Mouse (Mus musculus): ENCODE results near the gene Dalrd3. TPM values are rescaled to one million over a fixed set of nuclear protein-coding genes. Genes with fewer than 3 reads are reported as not detected.

Dalrd3 gene
- total and polyA plus RNA-seq, 3 experiments, result 85.8 to 126 TPM; not detected in 1

DNA sequence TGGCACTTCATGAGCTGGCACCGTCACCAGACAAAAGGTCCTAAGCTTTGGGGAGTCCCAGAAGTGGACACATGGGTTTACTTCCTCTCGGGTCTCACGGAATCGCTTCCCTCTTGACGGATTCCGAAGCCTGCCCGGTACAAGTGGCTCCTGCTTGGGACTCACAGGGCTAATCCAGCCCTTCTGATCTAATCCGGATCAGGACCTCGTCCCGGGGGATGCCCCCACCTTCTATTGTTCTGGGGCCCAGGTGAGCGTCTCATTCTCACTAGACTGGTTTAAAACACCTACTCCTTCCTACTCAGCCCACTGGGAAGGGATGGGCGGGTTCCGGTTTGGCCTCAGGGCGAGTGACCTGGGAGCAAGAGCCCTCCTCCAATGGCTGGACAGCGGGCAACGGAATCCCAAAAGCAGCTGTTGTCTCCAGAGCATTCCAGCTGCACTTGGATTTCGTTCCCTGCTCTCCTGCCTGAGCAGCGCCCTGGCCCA lies 1.7 kb upstream of the Dalrd3 start:
- peak overlapping the region; percentile 60 to 79 for H3K4me3 ChIP-seq (ENCODE audit: control insufficient read depth in 1 of 2, insufficient read depth in 1 of 2, low read depth in 2 of 2, low read length in 2 of 2)
- peaks cover 2 to 23% of the 10 kb centered on the region in 2 experiments for H3K36me3 ChIP-seq (ENCODE audit: control insufficient read depth in 1 of 2, insufficient read depth in 2 of 2, low read length in 2 of 2)
- H3K4me1 ChIP-seq (ENCODE audit: control insufficient read depth in 1 of 2, insufficient read depth in 2 of 2, low read length in 2 of 2), result peaks cover 0 to 35% of the 10 kb centered on the region in 2 experiments; a peak in 3 of 4 replicates
- H3K79me2 ChIP-seq (ENCODE audit: control insufficient read depth, insufficient read depth, low read length, poor library complexity), result peaks cover 28% of the 10 kb centered on the region
- no peaks in the 10 kb centered on the region for H3K27me3 ChIP-seq (ENCODE audit: control insufficient read depth in 1 of 2, insufficient read depth in 2 of 2, low read length in 2 of 2)
- TF ChIP-seq MAX (IDR thresholded peaks at IDR 0.05; ENCODE audit: low read length), result no peak
- TF ChIP-seq CHD1 (IDR thresholded peaks at IDR 0.05; ENCODE audit: low read depth, low read length), result 0 out of 2 replicates have a peak, but pooled peaks have one; percentile 67
- H3K9me3 ChIP-seq (replicated peaks; ENCODE audit: insufficient read depth, low read length), result no peaks in the 10 kb centered on the region
- H3K27ac ChIP-seq (ENCODE audit: control insufficient read depth, low read depth, low read length), result peak overlapping the region; percentile 90
- no peak for DNase-seq (ENCODE audit: low read depth, low spot score)
- H3K9ac ChIP-seq (ENCODE audit: control insufficient read depth, low read depth, low read length, poor library complexity, severe bottlenecking), result peak overlapping the region; percentile 89

DNA sequence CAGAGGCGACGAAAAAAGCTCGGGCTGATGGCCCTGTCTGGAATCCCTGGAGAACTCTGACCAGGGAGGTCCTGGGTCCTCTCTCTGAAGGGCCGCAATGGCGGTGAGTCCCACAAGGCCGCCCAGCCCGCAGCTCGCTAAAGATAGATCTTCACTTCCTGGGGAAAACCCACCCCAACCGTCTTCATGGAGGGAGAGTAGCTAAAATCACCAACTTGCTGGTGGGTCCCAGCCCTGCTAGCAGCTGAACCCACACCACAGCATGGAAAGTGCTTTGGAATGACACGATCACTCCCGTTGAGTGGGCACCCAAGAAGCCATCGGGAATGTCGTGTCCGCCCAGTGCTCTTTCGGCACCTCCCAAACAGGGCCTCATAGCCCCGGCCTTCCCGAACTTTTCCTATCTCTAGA lies 1.2 kb upstream of the Dalrd3 start:
- no peaks in the 10 kb centered on the region for H3K9me3 ChIP-seq (replicated peaks; ENCODE audit: insufficient read depth, low read length)
- peaks cover 0 to 32% of the 10 kb centered on the region in 2 experiments; a peak in 3 of 4 replicates for H3K4me1 ChIP-seq (ENCODE audit: control insufficient read depth in 1 of 2, insufficient read depth in 2 of 2, low read length in 2 of 2)
- peaks cover 28% of the 10 kb centered on the region for H3K79me2 ChIP-seq (ENCODE audit: control insufficient read depth, insufficient read depth, low read length, poor library complexity)
- H3K4me3 ChIP-seq (ENCODE audit: control insufficient read depth in 1 of 2, insufficient read depth in 1 of 2, low read depth in 2 of 2, low read length in 2 of 2), result peak overlapping the region; percentile 60 to 79
- no peaks in the 10 kb centered on the region for H3K27me3 ChIP-seq (ENCODE audit: control insufficient read depth in 1 of 2, insufficient read depth in 2 of 2, low read length in 2 of 2)
- H3K36me3 ChIP-seq (ENCODE audit: control insufficient read depth in 1 of 2, insufficient read depth in 2 of 2, low read length in 2 of 2), result peaks cover 2 to 21% of the 10 kb centered on the region in 2 experiments
- peak; percentile 39 for DNase-seq (ENCODE audit: low read depth, low spot score)
- TF ChIP-seq TAL1 (IDR thresholded peaks at IDR 0.05; ENCODE audit: low read length), result no peak
- H3K27ac ChIP-seq (ENCODE audit: control insufficient read depth, low read depth, low read length), result peak overlapping the region; percentile 90
- peak overlapping the region; percentile 89 for H3K9ac ChIP-seq (ENCODE audit: control insufficient read depth, low read depth, low read length, poor library complexity, severe bottlenecking)

DNA sequence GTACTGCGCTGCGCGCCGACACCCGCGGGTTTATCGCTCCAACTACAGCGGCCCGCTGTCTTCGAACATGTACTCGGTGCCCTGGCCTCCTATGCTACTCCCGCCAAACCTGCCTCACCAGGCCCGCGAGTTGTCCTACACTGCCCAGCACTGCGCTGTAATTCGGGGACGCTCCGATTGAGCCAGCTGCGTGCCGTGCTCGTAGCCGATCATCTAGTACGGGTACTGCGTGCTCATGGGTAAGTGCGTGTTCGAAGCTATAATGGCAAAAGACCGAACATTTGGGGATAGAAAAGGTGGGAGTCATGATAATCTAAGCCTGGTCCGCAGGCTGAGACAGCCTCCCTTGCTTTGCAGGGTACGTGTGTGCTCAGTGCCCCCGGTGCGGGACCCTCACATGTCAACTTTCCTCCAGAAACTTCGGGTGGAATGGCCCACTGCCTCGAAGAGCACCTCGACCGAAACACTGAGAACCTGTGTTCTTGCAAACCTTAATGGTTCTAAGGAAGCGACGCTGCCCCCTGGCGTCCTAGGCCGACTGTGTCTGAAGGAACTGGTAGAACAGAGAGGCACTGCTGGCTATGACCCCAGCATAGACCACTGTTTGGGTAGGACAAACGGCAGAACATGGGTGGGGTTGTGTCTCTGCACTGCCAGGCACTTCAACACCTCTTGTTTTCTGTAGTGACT lies 666 bp downstream of the Dalrd3 start:
- peak; percentile 94 for DNase-seq (ENCODE audit: low read depth, low spot score)
- Histone ChIP-seq H3K27ac (ENCODE audit: control insufficient read depth, low read depth, low read length) (peak overlapping the region; percentile 35), H3K36me3 (ENCODE audit: control insufficient read depth in 1 of 2, insufficient read depth in 2 of 2, low read length in 2 of 2) (peaks cover 0 to 12% of the 10 kb centered on the region in 2 experiments)
- TF ChIP-seq CHD1 (IDR thresholded peaks at IDR 0.05; ENCODE audit: low read depth, low read length) (no peak), POLR2A (IDR thresholded peaks at IDR 0.05; ENCODE audit: control insufficient read depth in 1 of 2, insufficient read depth in 1 of 2, low read depth in 1 of 2, low read length in 2 of 2, poor library complexity in 1 of 2) (0 out of 4 replicates have a peak, but pooled peaks of 1 of the 2 experiments have one; percentile 36), GATA1 (IDR thresholded peaks at IDR 0.05; ENCODE audit: low read depth, low read length) (no peak), ELF1 (IDR thresholded peaks at IDR 0.05; ENCODE audit: low read depth, low read length) (no peak), KAT2A (conservative IDR thresholded peaks at IDR 0.05; ENCODE audit: low read depth, low read length) (no peak), MYB (IDR thresholded peaks at IDR 0.05; ENCODE audit: low read depth, low read length) (no peak), TBP (IDR thresholded peaks at IDR 0.05; ENCODE audit: low read depth, low read length) (no peak), EP300 (IDR thresholded peaks at IDR 0.05; ENCODE audit: low read depth in 1 of 2, low read length in 2 of 2) (no peak), ETS1 (IDR thresholded peaks at IDR 0.05; ENCODE audit: low read depth, low read length) (no peak), SIN3A (IDR thresholded peaks at IDR 0.05; ENCODE audit: low read length) (peak; percentile 77; the same call in 1 of the 2 replicates), USF1 (IDR thresholded peaks at IDR 0.05; ENCODE audit: low read depth, low read length) (no peak), JUND (IDR thresholded peaks at IDR 0.05; ENCODE audit: low read depth, low read length) (no peak), MAX (IDR thresholded peaks at IDR 0.05; ENCODE audit: low read length) (no peak; the same call in none of the 2 replicates), CHD2 (IDR thresholded peaks at IDR 0.05; ENCODE audit: low read length) (no peak), GABPA (IDR thresholded peaks at IDR 0.05; ENCODE audit: low read depth, low read length) (no peak), RCOR1 (IDR thresholded peaks at IDR 0.05; ENCODE audit: low read depth, low read length) (no peak), RAD21 (IDR thresholded peaks at IDR 0.05; ENCODE audit: low read depth, low read length) (peak; percentile 56), ZNF384 (IDR thresholded peaks at IDR 0.05; ENCODE audit: low read depth, low read length) (no peak), NELFE (IDR thresholded peaks at IDR 0.05; ENCODE audit: low read depth, low read length) (0 out of 2 replicates have a peak, but pooled peaks have one; percentile 35), TAL1 (IDR thresholded peaks at IDR 0.05; ENCODE audit: low read length) (no peak), POLR2AphosphoS5 (IDR thresholded peaks at IDR 0.05; ENCODE audit: borderline replicate concordance, low read depth, low read length) (0 out of 2 replicates have a peak, but pooled peaks have one; percentile 17), ZKSCAN1 (IDR thresholded peaks at IDR 0.05; ENCODE audit: low read depth, low read length) (no peak; the same call in 1 of the 2 replicates), UBTF (IDR thresholded peaks at IDR 0.05; ENCODE audit: borderline replicate concordance, insufficient read depth, low read depth, low read length) (no peak), ZC3H11A (IDR thresholded peaks at IDR 0.05; ENCODE audit: low read depth, low read length) (peak; percentile 57)

More for the DNA sequence above, 666 bp downstream of the Dalrd3 start:
- Histone ChIP-seq H3K4me1 (ENCODE audit: control insufficient read depth in 1 of 2, insufficient read depth in 2 of 2, low read length in 2 of 2) (peaks cover 0 to 24% of the 10 kb centered on the region in 2 experiments; a peak in 3 of 4 replicates), H3K9me3 (replicated peaks; ENCODE audit: insufficient read depth, low read length) (no peaks in the 10 kb centered on the region), H3K9ac (ENCODE audit: control insufficient read depth, low read depth, low read length, poor library complexity, severe bottlenecking) (peak overlapping the region; percentile 69), H3K27me3 (ENCODE audit: control insufficient read depth in 1 of 2, insufficient read depth in 2 of 2, low read length in 2 of 2) (no peaks in the 10 kb centered on the region), H3K79me2 (ENCODE audit: control insufficient read depth, insufficient read depth, low read length, poor library complexity) (peaks cover 28% of the 10 kb centered on the region), H3K4me3 (ENCODE audit: control insufficient read depth in 1 of 2, insufficient read depth in 1 of 2, low read depth in 2 of 2, low read length in 2 of 2) (peak overlapping the region; percentile 59 to 67)
